Mouse (Mus musculus): ENCODE data around the gene Ptk7.

Gene Ptk7

DNA sequence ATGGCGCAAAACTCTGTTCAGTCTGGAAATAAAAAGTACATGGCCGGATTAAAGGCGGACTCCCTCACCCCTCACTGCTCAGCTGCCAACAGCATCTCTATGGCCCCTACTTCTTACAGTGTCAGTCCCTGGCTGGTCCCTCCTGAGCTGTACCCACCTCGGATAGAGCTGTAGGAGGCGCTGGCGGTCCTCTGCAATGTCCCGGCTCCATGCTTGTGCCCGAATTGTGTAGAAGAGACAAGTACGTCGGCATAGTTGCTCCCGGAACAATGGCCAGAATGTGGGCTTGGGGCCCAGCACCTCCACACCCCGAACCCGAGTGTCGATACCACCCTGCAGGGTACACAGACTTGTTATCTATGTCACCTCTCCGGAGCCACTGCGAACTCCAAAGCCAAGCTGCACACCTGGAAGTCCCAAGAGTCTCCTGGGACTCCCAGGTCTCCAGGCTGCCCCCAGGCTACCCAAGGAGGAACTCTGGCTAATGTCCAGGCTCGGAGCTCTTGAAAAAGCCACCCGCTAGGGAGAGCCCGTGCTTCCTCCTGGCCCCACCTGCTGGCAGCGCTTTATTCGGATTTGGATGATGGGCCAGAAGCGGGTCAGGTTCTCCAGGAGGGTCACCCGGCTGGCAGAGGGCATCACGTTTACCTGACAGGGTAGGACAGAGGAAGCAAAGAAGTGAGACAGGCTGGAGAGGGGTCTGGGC, 107.2 kb downstream of the Ptk7 start:
- peak in 1 of 2 experiments; percentile 13 for DNase-seq (ENCODE audit: low spot score in 2 of 2)

DNA sequence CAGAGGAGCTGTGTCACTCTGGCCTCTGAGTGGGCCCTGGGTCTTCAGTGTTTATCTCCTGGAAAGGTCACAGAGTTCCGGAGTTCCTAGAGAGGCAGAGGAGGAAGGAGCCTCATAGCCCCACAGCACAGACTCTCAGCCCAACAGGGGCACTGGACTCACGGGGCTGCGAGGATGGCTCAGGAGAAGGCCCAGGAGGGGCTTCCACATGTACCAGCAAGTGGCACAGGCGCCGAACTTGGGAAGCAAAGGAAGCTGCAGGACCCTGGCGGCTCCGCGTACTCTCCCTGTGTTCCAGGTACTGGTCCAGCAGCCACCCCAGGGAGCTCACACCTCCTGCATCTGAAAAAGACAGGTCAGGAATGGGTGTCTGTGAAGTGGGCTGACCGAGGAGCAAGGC, 108.1 kb downstream of the Ptk7 start:
- no peak for DNase-seq (ENCODE audit: low spot score in 2 of 2)

DNA sequence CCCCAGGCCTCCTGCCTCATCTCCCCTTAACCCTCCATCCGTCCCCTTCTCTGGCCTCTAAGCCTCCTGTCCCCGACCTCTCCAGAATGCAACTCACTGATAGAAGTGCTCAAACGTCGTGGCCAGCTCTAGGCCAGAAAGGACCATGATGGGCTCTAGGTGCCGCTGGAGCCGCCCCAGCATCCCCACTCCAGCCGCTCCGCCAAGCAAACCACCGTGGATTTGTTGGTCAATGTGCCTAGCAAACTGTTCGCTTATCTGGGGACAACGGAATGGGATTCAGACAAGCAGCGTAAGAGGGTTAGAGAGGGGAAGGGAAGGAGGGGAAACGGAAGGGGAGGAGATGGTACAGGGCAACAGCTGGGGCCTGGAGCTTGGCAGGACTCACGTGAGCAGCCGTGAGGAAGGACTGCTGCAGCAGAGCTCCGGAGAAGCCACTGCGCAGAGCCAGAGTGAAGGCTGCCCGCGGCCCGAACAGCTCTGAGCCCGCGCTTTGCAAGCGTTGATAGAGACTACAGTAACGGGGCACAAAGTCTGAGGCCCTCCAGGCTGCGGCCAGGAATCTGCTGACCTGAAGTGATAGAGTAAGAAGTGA, 108.8 kb downstream of the Ptk7 start:
- no peak for DNase-seq (ENCODE audit: low spot score in 2 of 2)

DNA sequence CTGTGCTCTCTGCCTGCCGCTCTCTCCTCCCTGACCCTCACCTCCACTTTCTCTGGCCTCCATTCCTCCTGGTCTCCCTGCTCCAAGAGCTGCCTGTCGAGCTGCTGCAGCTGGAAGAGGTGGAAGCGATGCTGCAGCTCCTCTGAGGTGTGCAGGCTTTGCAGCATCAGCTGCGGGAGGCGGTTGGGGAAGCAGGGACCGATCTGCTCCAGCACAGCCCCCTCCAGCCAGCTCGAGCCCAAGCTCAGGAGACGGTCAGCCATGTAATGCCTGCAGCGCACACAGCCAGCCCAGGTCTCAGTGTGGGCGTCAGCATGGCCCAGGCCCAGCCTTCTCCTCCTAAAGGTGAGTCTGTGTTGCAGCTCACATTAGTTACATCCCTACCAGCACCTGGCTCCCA, 109.3 kb downstream of the Ptk7 start:
- no peak for DNase-seq (ENCODE audit: low spot score in 2 of 2)
